Mouse (Mus musculus): ENCODE measurements around the gene Tas2r107. TPM values are rescaled to one million over a fixed set of nuclear protein-coding genes. Genes with fewer than 3 reads are reported as not detected.
"Not testable (repeated sequence)": the region's sequence is repeated elsewhere in the genome, so short reads cannot be mapped to it uniquely, and the experiment has no call there.

Gene Tas2r107
- total RNA-seq (2021) = not detected
- long read RNA-seq, experiment 1 = 0 reads
- long read RNA-seq, experiment 2 = 0 reads

- no peak for DNase-seq (ENCODE audit: low spot score)
These were observed at the start of gene Tas2r107 for GRCm38 (mm10) chr6:131660049-131660448. Tas2r107 (minus strand) TSS chr6:131660149.

GRCm38 (mm10) chr6:131689963-131690362, 30.0 kb upstream of the Tas2r107 start, which contains the start of gene Tas2r114:
Tas2r114 (minus strand) TSS chr6:131690063.
- DNase-seq (ENCODE audit: low spot score) = no peak

GRCm38 (mm10) chr6:131687395-131687794, 27.4 kb upstream of the Tas2r107 start, which contains the start of gene Tas2r105:
Tas2r105 (minus strand) TSS chr6:131687495.
- no peak for DNase-seq (ENCODE audit: low spot score)

- DNase-seq (ENCODE audit: low spot score) = no peak
These were observed 25.7 kb upstream of the Tas2r107 start, which contains the start of gene Tas2r104 for GRCm38 (mm10) chr6:131685644-131686043. Tas2r104 (minus strand) TSS chr6:131685744.

GRCm38 (mm10) chr6:131678786-131679185, 18.8 kb upstream of the Tas2r107 start, which contains the start of gene Tas2r106:
Tas2r106 (minus strand) TSS chr6:131678886.
- DNase-seq (ENCODE audit: low spot score) = no peak

GRCm38 (mm10) chr6:131630812-131631211, 29.1 kb downstream of the Tas2r107 start, which contains the start of gene Tas2r130:
Tas2r130 (minus strand) TSS chr6:131630912.
- no peak for DNase-seq (ENCODE audit: low spot score)

- not testable (repeated sequence) for DNase-seq (ENCODE audit: low spot score)
These were observed 50.0 kb downstream of the Tas2r107 start for GRCm38 (mm10) chr6:131609956-131610355.

Other genes with a start within 250 kb of the Tas2r107 start
- not detected for gene 5430401F13Rik, start 173.7 kb downstream of the Tas2r107 start, total RNA-seq (2021)
- not detected for gene Gm6619, start 173.7 kb downstream of the Tas2r107 start, total RNA-seq (2021)
- not detected for gene Tas2r130, start 29.2 kb downstream of the Tas2r107 start, total RNA-seq (2021)
- not detected for gene Tas2r106, start 18.7 kb upstream of the Tas2r107 start, total RNA-seq (2021)
- gene Tas2r104, start 25.6 kb upstream of the Tas2r107 start, total RNA-seq (2021) = not detected
- not detected for gene Tas2r105, start 27.3 kb upstream of the Tas2r107 start, total RNA-seq (2021)
- not detected for gene Tas2r114, start 29.9 kb upstream of the Tas2r107 start, total RNA-seq (2021)

All from gastrocnemius, adult 18-20 months (tissue).